Mouse (Mus musculus) spleen, postnatal 14 days (tissue): Measurements from ENCODE around the gene Rnase2b.
A peak's percentile ranks its signal among the peaks of the same experiment; 100 is the strongest.
"Not testable (repeated sequence)": the region's sequence is repeated elsewhere in the genome, so short reads cannot be mapped to it uniquely, and the experiment has no call there.

ENCODE experiments used
- DNase-seq, 2 experiments: peaks; one replicate each; pipeline ENCODE4 v3.0.0; 2021 to 2022; ENCODE audit warnings: low spot score in 2 of 2

The Rnase2b gene

GRCm38 (mm10) chr14:51161976-51162375 is at the start of gene Rnase2b:
TSS of gene Rnase2b (plus strand) at chr14:51162260.
- DNase-seq, result not testable (repeated sequence)

DNA sequence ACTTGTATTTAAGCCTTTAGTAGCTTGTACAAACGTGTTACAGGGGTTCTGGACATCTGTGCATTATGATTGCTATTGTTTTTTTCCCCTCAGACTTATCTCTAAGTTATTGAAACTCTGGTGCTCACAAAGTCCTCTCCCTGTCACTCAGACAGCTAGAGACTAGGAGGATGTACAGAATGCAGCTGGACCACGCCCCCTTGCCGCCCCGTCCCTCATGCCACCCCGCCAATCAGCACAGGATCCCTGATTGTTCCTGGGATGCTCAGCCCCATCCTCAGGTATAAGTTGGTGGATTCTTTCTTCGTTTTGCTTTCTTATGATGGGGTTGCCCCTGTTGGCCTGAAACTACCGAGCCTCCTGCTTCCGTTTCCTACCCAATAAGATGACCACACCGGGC is 48.6 kb upstream of the Rnase2b start:
- no peak for DNase-seq

GRCm38 (mm10) chr14:51113916-51114560 is 48.0 kb upstream of the Rnase2b start, which contains the start of gene Eddm3b:
TSS of gene Eddm3b (plus strand) at chr14:51114426.
- DNase-seq, result no peak

- DNase-seq, result no peak
Observed at GRCm38 (mm10) chr14:51125684-51126083, 36.4 kb upstream of the Rnase2b start.

- DNase-seq, result peak; percentile 57 to 60
Observed at GRCm38 (mm10) chr14:51127648-51128258, 34.3 kb upstream of the Rnase2b start.

- peak in 1 of 2 experiments; percentile 38 for DNase-seq
Observed at GRCm38 (mm10) chr14:51128775-51129623, 33.1 kb upstream of the Rnase2b start.

- DNase-seq, result no peak
Observed at GRCm38 (mm10) chr14:51129624-51129975, 32.5 kb upstream of the Rnase2b start.

GRCm38 (mm10) chr14:51130315-51130940 is 31.6 kb upstream of the Rnase2b start:
- DNase-seq, result no peak

DNA sequence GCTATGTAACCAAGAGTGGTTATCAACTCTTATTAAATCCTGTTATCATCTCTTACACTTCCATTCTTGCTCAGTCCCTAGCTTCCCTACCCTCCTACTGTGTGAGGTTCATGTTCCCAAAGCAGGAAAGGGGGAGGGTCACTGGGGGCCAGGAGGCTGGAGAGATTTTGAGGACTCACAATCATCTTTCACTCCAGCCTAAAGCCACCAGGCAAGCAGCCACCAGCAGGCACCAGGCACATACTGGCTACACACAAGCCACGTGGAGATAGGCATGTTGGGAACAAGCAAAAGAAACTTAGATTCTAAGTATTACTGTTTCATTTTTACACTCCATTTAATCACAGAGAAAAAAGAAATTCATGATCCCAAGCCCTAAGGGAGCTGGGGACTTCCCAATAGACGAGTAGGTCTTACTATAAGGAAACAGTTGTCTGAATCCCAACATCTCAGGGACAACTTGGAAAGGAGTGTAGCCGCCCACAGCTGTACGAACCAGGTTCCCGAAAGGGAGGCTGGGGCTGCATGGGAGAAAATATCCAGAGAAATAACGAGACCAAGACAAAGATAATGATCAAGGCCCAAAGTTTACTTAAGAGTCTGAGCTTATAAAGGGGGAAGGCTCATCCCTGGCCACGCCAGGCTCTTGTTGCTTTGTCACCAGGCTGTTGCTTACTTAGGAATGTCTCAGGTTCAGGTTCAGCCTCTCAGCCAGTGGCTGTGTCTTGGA is 30.8 kb upstream of the Rnase2b start:
- no peak for DNase-seq

- DNase-seq, result no peak
Observed at GRCm38 (mm10) chr14:51132372-51132771, 29.7 kb upstream of the Rnase2b start.

- DNase-seq, result no peak
Observed at GRCm38 (mm10) chr14:51140342-51140741, 21.7 kb upstream of the Rnase2b start.

GRCm38 (mm10) chr14:51142119-51142518 is 19.9 kb upstream of the Rnase2b start:
- DNase-seq, result no peak

- no peak for DNase-seq
Observed at GRCm38 (mm10) chr14:51142568-51142967, 19.5 kb upstream of the Rnase2b start.

DNA sequence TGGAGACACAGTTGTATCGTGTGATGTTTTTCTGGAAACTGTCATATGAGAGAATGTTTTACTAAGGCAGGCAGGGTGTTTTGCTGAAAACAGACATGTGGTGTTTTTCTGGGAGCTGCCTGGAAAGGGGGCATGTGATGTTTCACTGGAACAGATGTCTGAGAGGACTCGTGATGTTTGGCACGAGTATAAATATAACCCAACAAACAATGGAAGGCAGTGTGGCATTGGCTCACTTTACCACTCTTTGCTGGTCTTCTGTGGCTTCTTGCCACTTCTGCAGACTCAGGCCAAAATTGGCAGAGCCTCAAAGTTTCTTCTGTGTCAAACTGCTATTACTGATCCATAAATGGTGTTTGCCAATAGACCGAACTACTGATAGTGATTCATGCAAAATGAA is 18.8 kb upstream of the Rnase2b start:
- no peak for DNase-seq

GRCm38 (mm10) chr14:51143937-51144336 is 18.1 kb upstream of the Rnase2b start:
- DNase-seq, result no peak

- no peak for DNase-seq
Observed at GRCm38 (mm10) chr14:51144451-51144850, 17.6 kb upstream of the Rnase2b start.

DNA sequence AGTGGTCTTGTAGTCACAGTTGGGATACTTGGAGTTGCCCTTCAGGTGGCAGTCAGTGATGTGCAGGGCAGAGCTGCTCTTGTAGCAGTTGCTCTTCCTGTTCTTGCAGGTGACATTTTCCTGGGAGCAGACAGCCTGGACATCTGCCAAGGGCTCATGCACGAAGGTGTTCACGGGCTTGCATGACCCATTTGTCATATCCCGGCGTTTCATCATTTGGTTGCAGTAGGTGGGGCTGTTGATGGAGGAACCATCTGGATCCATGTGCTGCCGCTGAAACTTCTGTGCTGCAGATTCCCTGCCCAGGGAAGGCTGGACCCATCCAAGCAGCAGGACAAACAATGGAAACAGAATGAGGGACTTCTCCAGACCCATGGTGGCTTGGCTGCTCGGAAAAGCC is 16.5 kb upstream of the Rnase2b start:
- no peak for DNase-seq

DNA sequence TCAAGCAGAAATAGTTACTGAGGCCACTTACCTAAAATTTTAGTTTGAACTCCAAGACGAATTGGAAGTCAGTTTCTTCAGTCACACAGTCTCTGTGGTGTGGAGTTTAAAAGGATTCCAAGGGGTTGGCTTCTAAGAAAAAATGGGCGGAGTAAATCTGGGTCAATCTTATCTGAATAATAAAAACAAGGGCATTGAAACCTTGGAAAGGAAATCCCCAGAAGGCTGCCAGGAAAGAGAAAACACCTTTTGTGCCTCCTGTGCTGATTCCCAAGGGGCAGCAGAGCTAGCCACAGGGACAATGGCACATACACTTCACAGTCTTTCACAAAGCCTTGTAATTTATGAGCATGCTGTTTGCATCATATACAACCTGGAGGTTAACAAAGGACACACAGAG is 15.4 kb upstream of the Rnase2b start, which contains the start of gene Rnase1:
TSS of gene Rnase1 (minus strand) at position 101 of the 400 bp plus-strand sequence.
- DNase-seq, result no peak

- no peak for DNase-seq
Observed at GRCm38 (mm10) chr14:51148006-51148405, 14.1 kb upstream of the Rnase2b start.

GRCm38 (mm10) chr14:51149164-51149563 is 12.9 kb upstream of the Rnase2b start:
- no peak for DNase-seq

- no peak for DNase-seq
Observed at GRCm38 (mm10) chr14:51150206-51150831, 11.7 kb upstream of the Rnase2b start.
